Mouse (Mus musculus) large intestine, adult 2 months (tissue): Measurements from ENCODE around the gene Adap1. TPM values are rescaled to one million over a fixed set of nuclear protein-coding genes. Genes with fewer than 3 reads are reported as not detected.

Source experiments
- DNase-seq: peaks from one replicate; pipeline ENCODE4 v3.0.0-alpha.2; 2012; ENCODE audit warnings: low read depth, low spot score
- WGBS: fragments of 180-500 bp; shearing (Covaris S2); methylation state at CpG from one replicate; pipeline ENCODE4 v1.1.7; 2018; 5-methylcytosine and 5-hydroxymethylcytosine counted together
- polyA plus RNA-seq: library from polyadenylated mRNA; depleted of rRNA; stranded (reverse); fragments of >200 nt; gene quantifications from 2 replicates; pipeline ENCODE4 v1.2.3, GENCODE M21; 2012

The Adap1 gene
- polyA plus RNA-seq, 1 experiment: 132 TPM

DNA sequence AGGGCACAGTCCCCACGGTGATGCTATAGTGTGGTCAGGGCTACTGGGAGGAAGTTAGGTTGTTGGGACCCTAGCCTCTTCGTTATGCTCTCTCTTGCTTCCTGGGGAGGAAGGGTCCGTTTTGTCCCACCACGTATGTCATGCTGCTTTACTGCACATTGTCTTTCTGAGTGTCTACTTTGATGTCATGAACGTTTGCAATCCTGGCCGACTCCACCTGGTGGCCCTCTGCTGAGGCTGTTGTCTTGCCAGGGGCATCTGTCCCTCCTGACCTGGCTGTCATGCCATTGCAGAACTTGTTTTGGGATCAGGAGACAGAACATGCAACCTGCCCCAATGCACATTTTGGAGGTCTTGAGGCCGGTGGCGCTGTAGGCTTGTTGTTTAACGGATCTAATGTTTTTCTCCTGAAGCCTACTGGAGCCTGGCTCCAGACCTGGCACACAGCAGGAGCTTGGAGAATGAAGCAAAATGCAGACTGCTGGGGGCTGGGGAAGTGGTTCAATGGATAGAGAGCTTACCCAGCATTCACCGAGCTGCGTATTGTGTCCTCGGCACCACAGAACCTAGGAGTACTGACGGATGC lies 782 bp upstream of the Adap1 start:
- WGBS: 66% methylated on average over 13 of the region's 13 CpGs
- DNase-seq: no peak

DNA sequence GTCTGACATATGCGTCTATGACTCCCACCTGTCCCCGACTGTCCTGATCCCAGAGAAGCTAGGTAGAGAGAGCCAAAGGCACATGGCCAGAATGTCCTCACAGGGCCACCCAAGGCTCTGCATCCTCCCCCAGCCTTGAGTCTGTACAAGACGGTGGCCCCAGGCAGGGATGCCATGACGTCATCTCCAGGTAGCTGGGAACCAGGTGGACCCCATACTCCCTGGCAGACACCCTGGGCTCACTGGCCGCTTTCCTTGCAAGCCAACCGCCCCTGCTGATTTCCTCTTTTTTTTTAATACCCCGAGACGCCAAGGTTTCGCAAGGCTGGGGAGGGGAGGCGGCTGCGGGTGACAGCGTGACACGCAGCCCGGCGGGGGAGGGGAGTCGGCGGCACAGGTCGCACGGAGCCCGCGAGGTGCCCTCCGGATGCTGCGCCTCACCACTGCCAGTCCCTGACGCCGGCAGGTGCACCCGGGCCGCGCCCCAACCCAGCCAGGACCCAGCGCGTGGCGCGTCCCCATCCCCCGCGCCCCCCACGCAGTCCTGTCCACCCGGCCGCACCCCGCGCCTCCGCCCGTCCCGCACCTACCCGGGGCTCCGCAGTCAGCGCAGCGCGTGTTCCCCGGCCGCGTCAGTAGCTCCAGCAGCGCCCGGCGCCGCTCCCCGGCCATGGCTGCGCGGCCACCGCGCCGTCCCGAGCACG lies 579 bp downstream of the Adap1 start:
- no peak for DNase-seq

DNA sequence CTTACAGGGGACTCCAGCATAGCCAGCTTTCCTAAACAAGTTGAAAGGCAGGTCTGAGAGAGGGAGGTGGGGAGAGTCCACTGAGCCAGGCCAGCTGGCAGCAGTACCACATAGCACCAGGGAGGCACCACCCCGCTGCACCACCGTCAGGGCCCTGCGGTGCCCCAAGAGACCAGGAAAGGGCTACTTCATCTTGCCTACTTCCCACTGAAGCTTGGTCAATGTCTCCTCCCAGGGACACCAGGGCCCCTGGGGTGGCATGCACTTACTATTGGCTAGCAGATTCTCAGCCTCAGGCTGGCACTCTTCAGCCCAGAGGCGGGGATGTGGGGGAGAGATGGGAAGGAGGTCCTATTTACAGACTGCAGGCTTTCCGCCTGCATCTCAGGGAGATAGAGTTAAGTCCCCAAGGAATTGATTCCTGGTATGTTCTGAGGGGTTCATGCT lies 1.4 kb downstream of the Adap1 start:
- 36% methylated on average over 5 of the region's 5 CpGs for WGBS
- DNase-seq: no peak

More for the DNA sequence above, 579 bp downstream of the Adap1 start:
- 2% methylated on average over 55 of the region's 62 CpGs for WGBS

DNA sequence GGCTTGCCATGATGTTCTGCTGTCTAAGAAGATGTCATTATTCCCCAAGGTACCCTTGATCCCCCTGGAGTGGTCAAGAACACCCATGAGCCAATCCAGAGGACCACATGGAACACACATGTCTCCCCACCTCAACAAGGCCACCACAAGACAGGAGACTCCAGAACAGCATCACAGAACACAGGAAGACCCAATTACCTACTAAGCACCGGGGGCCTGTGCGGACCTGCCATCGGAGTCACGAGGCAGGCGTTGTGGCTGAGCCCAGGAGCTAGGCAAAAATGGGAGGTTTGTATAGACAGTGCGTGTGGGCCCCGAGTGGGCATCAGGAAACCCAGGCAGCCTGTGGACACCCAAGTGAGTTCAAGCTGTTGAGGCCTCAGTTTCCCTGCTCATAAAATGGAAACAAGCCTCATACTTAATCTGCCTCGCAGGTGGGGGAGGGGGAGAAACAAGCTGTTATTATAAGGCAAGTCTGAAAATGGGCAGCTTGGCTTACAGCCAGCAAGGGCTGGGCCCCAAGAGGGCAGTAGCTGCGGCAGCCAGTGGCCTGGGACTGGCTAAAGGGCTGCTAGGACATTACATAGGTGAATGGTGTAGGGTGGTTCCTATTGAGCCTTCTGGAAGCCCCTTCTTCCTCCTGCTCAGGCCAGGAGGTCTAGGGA lies 2.0 kb downstream of the Adap1 start:
- 77% methylated on average over 9 of the region's 9 CpGs for WGBS
- DNase-seq: no peak

DNA sequence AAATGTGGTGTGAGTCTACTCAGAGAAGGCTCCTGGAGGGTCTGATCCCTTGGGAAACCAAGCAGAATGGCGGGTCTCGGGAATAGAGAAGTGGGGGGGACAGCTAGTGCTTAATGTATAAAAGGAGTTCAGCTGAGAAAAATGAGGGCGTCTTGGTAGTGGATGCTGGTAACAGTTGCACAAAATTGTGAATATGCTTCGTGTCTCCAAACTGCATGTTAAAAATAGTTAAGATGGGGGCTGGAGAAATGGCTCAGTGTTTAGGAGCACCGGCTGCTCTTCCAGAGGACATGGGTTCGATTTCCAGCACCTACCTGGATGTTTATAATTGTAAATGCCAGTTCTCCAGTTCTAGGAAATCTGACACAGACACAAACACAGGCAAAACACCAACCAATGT lies 4.1 kb downstream of the Adap1 start:
- DNase-seq: no peak
- WGBS: 86% methylated on average over 6 of the region's 6 CpGs

DNA sequence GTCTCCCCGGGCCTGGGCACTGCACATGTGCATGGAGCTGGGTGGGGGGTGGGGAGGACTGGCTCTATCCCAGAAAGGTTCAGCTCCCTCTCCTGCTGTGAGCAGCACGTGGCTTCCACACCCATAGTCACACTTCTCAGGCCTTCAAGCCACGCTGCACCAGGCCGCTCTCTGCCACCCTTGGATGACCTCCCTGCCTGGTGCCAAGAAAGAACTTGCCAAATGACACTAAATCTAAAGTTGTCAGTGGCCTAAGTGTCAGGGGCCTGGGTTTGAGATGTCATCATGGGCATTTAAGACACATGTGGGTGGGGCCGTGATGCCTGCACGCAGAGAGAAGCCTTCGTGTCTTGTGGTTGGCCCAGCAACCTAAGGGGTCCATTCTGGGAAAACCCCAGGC lies 5.0 kb downstream of the Adap1 start:
- 68% methylated on average over 7 of the region's 7 CpGs for WGBS
- no peak for DNase-seq

DNA sequence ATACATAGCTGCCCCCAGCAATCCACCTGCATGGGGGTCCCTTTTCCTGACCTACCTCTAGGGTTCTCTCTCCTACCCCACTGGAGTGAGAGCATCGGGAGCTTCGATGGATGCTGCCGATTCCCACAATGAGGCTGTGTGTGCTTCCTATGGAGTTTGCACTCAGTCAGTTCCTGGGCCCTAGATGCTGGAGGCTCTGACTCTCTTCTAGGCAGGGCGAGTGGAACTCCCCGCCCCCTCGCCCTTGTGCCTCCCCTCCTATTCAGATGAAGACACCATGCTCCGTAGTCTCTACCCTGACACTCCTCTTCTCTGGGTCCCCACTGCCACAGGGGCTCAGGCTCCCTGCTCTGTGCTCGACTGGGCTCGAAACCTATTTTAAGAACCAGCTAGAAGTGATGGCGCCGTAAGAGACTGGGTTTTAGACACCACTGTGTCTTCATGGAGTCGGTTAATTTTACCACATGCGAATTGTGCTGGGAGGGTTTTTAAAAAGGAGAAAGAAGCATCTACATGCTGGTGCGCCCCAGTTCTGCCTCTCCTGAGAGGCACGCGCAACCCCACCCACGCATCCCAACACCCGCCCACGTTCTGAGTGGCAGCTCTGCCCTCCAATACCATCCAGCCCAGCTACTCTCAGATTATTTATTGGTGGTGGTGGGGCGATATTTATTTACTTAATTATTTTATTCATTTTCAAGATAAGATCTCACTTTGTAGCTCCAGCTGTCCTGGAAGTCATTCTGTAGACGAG lies 7.5 kb downstream of the Adap1 start:
- 70% methylated on average over 21 of the region's 21 CpGs for WGBS
- no peak for DNase-seq

DNA sequence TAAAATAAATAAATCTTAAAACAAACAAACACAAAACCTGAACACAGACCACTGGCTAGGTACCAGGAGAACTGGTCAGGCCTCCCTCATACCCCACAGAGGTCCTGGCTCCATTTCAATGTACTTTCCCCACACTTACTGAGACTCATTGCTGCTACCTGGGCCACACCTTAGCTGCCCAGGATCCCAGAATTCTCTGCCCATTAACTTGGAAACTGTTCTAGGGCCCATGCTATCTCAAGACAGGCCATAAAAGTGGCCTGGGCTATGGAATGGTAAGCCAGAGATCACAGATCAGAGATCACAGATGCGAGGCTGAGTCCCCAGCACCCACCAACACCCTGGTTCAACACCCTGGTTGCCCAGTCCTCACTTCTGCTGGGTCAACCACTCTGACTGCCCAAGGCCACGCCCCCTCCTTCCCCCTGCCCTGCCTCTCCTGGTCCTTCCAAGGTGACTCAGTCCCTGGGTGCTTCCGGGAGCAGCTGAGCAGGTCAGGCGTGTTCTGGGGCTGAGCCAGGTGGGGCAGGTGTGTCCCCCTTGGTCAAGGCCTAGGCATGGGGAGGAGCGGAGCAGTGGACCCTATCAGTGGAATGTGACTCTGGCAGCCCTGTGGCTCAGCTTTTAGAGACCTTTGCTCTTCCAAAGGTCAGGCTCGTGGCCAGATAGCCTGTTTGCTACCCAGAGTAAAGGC lies 8.3 kb downstream of the Adap1 start:
- peak; percentile 87 for DNase-seq
- WGBS: 35% methylated on average over 6 of the region's 6 CpGs

DNA sequence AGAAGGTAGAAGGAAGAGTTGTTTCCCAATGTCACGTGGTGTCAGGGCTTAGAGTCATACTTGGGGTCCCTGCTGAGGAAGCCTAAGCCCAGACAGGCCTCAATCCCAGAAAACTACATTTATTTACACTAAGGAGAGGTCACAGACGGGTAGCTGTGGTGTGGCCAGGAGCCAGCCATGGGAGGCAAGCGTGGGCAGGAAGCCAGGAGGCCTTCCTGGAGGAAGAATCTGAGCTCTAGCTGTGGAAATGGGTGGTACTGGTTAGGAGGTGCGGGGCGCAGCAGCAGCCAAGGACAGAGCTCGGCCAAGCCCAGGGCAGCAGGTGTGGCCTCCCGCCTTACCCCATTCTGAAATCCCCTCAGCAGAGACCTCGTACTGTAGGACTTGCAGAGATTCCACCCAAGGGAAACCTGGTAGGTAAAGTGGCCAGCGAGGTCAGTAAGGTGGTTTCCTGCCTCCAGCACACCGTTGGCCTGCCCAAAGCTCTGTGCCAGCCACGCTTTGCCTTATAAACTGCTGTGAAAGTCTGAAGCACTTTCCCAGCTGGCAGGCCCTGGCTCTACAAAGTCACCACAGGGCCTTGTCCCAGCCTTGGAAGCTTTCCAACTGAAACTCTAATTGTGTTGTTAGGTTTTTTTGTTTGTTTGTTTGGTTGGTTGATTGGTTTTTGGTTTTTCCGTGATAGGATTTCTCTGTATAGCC lies 10.3 kb downstream of the Adap1 start:
- DNase-seq: no peak
- WGBS: 38% methylated on average over 12 of the region's 12 CpGs

DNA sequence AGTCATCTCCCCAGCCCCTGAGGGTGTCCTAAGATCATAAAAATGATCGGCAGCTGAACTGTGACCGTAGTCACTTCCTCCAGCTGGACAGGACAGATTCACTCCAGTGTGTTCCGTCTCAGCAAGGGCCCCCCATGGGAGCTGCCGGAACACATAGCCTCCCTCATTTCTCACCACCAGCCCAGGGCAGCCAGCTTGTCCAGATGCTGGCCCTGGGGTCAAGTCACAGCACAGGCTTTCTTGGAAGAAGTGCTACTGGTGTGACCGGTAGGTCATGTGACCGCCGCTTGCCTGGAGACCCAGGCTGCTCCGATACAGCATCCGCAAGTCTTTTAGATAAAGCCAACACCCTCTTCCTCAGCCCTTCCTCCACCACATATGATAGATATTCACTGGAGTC lies 11.9 kb downstream of the Adap1 start:
- WGBS: 69% methylated on average over 9 of the region's 9 CpGs
- DNase-seq: no peak

DNA sequence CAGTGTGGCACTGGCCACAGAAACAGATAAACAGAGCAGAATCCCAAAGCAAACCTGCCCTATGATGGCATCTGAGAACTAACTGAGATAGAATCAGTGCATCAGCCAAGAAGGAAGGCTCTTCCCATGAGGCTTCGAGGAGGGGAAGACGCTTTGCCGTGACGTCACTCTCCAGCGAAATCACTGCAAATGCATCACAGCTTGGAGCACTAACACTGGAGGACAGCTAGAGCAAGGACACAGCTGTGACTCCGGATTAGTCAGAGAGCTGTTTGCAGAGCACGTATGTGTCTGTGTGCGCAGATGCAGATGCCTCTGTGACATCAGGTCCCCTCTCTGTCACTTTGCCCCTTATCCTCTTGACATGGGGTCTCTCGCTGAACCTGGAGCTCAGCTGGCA lies 13.6 kb downstream of the Adap1 start:
- WGBS: 89% methylated on average over 9 of the region's 9 CpGs
- DNase-seq: no peak

DNA sequence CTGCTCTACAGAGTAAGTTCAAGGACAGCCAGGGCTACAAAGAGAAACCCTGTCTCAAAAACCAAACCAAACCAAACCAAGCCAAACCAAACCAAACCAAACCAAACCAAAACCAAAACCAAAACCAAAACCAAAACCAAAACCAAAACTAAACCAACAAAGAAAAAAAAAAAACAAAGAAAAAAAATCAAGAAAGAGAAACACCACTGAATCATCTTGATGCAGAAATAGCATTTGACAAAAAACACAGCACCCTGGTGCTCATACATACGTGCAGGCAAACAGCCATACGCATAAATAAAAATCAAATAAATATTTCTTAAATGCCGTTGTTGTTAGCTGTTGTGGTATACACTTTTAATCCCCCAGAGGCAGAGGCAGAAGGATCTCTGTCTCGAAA lies 14.9 kb downstream of the Adap1 start:
- 86% methylated on average over 4 of the region's 4 CpGs for WGBS
- DNase-seq: no peak

DNA sequence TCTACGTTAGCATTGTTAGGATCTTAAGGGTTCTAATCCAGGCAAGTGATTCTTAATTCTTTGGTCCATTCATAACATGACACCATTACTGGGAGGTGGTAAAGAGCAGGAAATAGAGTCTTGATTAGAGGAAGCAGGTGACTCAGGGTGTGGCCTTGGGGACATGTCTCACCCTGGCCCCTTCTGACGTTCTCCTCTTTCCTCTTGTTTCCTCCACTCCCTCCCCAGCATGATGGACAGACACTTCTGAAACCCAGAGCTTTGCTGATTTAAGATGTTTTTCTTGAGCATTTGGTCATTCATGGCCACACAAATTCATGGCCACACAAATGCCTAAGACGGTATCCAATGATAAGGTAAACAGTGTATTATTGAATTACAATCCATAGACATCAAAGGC lies 15.5 kb downstream of the Adap1 start:
- WGBS: 49% methylated on average over 3 of the region's 3 CpGs

DNA sequence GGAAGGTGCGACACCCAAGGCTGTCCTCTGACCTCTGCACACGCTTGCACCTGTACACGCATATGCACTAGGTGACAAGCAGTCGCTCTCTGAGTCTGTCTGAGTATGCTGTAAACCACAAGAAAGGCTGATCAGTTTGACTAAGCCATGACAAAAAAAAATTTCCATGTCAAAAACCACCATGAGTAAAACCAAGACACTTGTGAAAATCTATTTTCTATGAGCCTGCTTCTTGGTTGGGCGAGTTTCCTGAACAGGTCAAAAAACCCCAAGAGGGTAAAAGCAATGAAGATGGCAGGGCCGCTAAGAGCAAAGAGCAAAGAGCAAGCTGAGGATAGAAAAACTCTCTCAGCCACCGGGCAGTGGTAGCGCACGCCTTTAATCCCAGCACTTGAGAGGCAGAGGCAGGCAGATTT lies 21.8 kb downstream of the Adap1 start:
- DNase-seq: no peak
- 52% methylated on average over 9 of the region's 9 CpGs for WGBS

More for the DNA sequence above, 15.5 kb downstream of the Adap1 start:
- DNase-seq: no peak

DNA sequence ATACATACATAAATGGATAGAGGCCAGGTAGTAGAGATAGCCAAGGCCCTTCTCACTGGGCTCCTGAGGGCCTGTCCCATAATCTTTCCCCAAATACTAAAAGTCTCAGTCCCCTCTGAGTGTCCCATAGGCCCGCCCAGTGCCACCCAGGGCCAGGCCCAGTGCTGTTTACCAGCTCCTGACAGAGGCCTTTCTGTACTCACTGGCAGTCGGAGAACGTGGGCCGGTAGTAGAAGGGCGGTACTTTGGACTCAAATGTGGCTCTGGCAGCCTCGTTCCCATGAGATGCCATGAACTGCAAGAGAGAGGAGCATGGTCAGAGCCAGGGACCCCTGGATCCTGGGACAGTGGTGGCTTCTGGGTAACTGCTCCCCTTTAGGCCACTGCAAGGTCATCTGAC lies 23.3 kb downstream of the Adap1 start:
- 28% methylated on average over 6 of the region's 6 CpGs for WGBS
- no peak for DNase-seq

DNA sequence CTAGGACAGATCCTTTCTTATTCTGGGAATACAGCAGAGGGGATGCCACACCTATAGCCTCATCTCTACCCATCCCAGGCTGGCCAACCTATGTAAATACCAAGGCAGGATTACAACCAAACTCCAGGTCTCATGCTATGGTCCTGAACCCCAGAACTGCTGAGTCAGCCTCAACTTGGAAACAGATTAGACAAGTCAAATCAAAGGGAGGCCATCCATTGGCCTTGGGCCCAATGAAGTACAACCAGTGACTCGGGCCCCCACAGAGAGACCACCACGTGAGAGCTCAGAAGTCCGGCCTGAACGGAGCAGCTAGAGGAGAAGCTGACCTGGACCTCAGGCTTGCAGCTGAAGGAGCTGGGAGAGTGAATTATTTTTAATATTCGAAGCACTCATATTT lies 27.7 kb downstream of the Adap1 start:
- DNase-seq: no peak
- 61% methylated on average over 5 of the region's 5 CpGs for WGBS

DNA sequence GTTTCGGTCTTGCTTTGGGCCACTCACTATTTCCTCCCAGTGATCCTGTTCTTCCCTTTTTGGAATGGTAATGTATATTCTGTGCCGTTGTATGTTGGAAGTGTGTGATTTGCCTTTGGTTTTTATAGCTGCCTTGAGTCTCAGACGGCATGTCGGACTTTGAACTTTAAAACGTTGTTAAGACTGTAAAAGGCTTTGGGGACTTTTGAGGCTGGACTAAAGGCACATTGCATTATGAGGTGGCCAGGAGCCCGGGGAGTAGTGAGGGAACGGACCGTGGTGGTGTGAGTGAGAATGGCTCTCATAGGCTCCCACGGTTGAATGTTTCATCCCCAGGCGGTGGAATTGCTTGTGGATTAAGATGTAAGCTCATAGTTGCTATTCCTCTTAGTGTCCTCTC lies 28.3 kb downstream of the Adap1 start:
- peak; percentile 88 for DNase-seq
- WGBS: 36% methylated on average over 10 of the region's 10 CpGs

DNA sequence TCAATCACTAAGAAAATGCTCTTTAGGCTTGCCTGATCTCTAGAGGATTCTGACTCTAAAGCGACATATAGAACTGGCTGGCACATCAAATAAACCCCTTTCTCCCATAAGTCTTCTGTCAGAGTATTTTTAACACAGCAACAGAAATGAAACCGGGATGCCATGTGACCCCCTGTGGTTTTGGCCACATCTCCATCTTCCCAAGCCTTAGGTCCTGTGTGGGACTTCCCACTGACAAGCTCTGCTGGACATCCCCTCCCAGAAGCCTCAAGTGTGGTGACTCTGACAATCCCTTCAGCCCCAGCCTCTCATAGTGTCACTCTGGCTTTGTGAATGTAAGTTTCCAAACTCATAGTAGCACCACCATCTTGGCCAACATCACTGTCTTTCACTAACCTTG lies 31.3 kb downstream of the Adap1 start:
- WGBS: 78% methylated on average over 2 of the region's 2 CpGs
- no peak for DNase-seq
